Mouse (Mus musculus): Measurements from ENCODE around the gene Gm1123.

Gene Gm1123

GRCm38 (mm10) chr9:99009069-99009897, 26.2 kb downstream of the Gm1123 start:
- 88% methylated on average over 12 of the region's 12 CpGs for WGBS

DNA sequence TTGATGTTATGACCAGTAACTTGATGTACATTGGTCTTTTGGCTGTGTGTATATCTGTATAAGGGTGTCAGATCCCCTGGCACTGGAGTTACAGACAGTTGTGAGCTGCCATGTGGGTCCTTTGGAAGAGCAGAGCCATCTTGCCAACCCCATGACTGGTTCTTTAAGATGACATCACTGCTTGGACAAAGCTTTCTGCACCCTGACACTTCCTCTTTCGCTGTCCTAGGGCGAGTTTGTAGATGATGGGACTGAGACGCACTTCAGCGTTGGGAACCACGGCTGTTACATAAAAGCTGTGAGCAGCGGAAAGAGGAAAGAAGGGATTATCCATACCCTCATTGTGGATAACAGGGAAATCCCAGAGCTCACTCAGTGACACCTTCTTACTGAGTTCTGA, 34.2 kb downstream of the Gm1123 start:
- WGBS, result 89% methylated on average over 6 of the region's 6 CpGs

GRCm38 (mm10) chr9:98999881-99000339, 35.6 kb downstream of the Gm1123 start:
- 54% methylated on average over 9 of the region's 9 CpGs for WGBS

GRCm38 (mm10) chr9:98994103-98994502, 41.4 kb downstream of the Gm1123 start:
- 92% methylated on average over 4 of the region's 4 CpGs for WGBS

- 27% methylated on average over 9 of the region's 9 CpGs for WGBS
Observed at GRCm38 (mm10) chr9:98987131-98987530, 48.4 kb downstream of the Gm1123 start.

DNA sequence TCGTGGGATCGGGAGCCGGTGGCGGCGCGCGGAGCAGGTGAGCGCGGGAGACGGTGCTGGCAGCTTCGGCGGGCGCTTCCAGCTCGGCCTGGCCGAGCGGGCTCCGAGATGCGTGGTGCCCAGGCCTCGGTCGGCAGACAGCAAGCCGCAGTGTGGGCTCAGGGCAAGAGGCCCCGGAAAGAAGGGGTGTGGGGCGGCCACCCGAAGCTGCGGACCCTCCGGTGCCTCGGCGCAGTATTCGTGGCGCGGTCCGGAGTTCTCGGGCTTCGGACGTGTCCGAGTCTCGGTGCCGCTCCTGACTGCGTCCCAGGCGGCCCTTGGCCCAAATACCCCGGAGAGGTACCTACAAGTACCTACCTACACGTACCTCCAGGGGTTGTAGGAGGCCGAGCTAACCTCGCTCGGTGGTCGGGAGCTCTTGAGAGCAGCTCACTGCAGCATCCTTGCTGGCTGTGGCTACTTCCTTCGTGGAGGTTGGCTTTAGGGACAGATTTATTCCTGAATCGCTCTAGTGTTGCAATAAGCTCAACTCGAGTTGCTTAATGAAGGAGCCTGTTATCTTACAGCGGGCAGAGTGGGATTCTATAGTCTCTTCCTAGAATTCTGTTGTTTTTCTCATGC, 48.9 kb downstream of the Gm1123 start:
- WGBS, result 0% methylated on average over 50 of the region's 50 CpGs

GRCm38 (mm10) chr9:98985800-98986475, 49.6 kb downstream of the Gm1123 start, which contains the start of gene Faim:
Faim (plus strand) TSS chr9:98986373.
- WGBS, result 2% methylated on average over 45 of the region's 45 CpGs

- 5% methylated on average over 29 of the region's 29 CpGs for WGBS
Observed at GRCm38 (mm10) chr9:98979431-98980416, 55.8 kb downstream of the Gm1123 start.

DNA sequence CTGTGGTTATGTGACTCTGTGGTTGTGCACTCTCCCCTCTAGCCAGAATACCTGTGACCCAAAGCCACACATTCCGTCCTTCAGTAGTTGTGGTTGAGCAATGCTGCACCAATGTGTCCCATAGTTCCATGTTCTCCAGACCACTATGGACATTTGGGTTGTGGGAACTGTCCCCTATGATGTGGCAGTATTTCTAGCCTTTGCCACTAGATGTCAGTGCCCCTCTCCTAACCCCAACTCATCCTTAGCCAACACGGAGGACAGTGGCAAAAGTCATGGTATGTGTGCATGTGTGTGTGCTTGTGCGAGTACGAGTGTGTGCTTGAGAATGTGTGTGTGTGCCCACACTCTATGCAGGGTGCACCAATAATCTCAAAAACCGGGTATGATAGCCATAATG, 59.0 kb downstream of the Gm1123 start:
- WGBS, result 50% methylated on average over 5 of the region's 5 CpGs

DNA sequence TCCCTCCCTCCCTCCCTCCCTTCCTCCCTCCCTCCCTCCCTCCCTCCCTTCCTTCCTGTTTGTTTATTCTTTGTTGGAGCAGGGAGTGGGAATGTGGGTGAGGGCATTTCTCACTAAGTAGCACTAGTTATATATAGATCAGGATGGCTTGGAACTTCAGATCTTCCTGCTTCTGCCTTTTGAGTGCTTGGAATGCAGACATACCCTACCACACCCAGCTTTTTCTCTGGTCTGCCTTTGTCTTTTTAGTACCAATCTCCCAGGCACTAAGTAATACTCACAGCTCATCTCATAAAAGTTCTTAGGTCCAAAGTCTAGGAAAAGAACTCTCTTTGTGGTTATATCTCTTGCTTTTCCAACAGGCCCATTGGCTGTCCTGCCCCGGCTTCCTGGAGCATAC, 59.4 kb downstream of the Gm1123 start:
- WGBS, result 97% methylated on average over 1 of the region's 1 CpGs

DNA sequence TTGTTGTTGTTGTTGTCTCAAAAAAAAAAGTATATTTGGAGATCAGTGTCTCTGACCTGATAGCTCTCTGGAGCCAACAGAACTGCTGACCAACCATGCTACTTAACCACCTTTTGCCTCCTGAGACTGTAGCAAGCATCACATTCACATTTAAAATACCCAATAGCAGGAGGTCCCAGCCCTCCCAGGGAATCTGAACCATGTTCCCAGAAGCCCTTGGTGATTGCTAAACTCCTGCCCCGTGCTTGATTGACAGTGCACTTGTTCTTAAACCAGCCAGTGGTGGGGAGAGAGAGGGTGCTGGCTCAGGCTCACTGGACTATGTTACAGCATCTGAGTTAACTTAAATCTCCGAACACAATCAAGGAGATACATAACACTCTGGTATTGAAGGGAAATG, 60.6 kb downstream of the Gm1123 start:
- WGBS, result 52% methylated on average over 2 of the region's 2 CpGs

DNA sequence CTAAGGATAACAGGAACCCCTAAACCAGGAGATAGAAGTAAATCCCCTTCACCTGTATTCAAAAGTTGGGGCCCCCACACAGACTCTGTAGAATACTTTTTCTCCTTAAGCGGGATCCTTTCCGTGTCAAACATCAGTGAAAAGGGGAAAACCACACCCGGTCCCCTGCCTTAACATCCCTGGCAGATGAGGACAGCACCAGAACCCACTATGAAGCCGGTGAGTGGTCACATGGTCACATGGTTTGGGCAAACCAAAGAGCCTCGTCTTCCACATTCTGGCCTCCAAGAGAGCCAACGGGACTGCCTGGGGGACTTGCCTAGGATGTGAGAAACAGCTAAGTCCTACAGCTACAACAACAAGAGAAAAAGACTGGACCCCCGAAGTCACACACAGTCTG, 62.0 kb downstream of the Gm1123 start:
- WGBS, result 7% methylated on average over 7 of the region's 7 CpGs

- WGBS, result 2% methylated on average over 40 of the region's 40 CpGs
Observed at GRCm38 (mm10) chr9:98973101-98973521, 62.4 kb downstream of the Gm1123 start.

GRCm38 (mm10) chr9:98965084-98965483, 70.4 kb downstream of the Gm1123 start:
- WGBS, result 6% methylated on average over 18 of the region's 18 CpGs

GRCm38 (mm10) chr9:98963661-98964060, 71.9 kb downstream of the Gm1123 start:
- 8% methylated on average over 18 of the region's 18 CpGs for WGBS

- 3% methylated on average over 20 of the region's 20 CpGs for WGBS
Observed at GRCm38 (mm10) chr9:98962478-98963142, 72.9 kb downstream of the Gm1123 start.

DNA sequence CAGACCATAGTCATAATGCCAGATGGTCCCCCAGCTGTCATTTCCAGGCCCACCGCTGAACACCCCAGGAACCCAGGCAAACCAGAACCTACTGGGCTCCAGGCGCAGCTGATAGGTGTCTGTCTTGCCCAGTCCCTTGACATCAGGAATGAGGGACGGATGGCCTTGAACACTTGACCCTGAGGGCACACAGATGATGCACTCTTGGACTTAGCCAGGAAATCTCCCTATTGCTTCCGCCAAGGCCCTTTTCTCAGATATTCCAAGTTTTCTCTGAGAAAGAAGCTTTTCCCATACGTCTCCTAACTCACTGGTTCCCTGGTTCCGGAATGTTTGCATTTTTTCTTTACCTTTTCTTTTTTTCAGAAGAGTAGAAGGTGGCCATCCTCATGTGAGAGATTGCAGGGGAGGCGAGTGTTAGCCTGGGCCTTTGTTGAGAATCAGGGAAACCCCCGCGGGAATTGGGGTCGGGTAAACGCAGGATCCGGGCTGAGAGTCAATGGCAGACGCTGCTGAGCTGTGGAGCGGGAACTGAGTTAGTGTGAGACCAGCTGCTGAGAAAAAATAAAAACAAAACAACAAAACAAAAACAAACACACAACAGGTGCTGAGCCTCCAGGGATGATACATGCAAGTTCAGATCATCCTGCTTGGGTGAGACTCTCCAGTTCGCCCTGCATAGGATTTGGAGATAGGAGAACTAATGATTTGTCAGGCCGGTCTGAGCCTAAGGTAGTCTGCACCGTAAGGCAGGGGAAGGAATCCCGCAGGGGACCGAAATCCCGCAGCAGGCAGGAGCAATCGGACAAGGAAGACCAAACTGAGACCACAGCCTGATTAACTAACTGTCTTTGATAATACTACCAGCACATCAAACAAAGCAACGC, 73.7 kb downstream of the Gm1123 start:
- 11% methylated on average over 22 of the region's 22 CpGs for WGBS

DNA sequence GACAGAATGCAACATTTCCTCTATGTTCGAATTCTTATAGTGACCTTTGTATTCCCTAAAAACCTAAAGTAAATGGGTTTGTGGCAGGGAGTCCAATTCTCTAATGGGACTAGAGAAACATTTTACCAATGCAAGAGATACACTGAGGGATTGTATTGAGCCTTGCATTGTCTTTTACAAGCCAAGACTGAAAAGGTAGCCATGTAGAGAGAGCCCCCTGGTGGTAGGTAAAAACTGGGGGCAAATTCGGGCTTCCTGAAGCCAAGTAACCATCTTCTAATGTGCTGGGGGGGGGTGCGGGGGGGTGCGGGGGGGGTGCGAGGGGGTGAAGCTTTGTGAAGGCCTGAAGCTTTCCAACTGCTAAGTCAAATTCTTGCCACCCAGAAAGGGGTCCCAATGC, 75.2 kb downstream of the Gm1123 start:
- WGBS, result 14% methylated on average over 5 of the region's 5 CpGs

- WGBS, result 42% methylated on average over 3 of the region's 3 CpGs
Observed at GRCm38 (mm10) chr9:98959851-98960250, 75.7 kb downstream of the Gm1123 start.

- 6% methylated on average over 6 of the region's 6 CpGs for WGBS
Observed at GRCm38 (mm10) chr9:98958628-98959027, 76.9 kb downstream of the Gm1123 start.

Measured in cerebral cortex, adult 2 months (tissue).